Mouse (Mus musculus) neural tube, embryonic 15.5 days (tissue): ENCODE measurements at regions not wholly inside any gene's neighbourhood (a gene's known extent, or its start where the extent isn't known, plus 50 kb on each side); places are given as distances from the start of the nearest gene placed in this dataset.

Experiments used
- ATAC-seq: fragments of 200-750 bp; cut with Nextera tagmentation; 2 replicates; pipeline ENCODE4 v1.8.0; 2017; ENCODE audit warnings: mild to moderate bottlenecking, moderate TSS enrichment, moderate library complexity; ENCODE audit not compliant: low FRiP score
- H3K27ac ChIP-seq: fragments of 300-500 bp; sonication (generic); replicated peaks from 2 replicates; pipeline ENCODE4 v1.5.1; 2015; ENCODE audit warnings: mild to moderate bottlenecking, inconsistent platforms
- H3K27me3 ChIP-seq: fragments of 300-500 bp; sonication (generic); replicated peaks from 2 replicates; pipeline ENCODE4 v1.6.1; 2015; ENCODE audit warnings: inconsistent platforms
- H3K36me3 ChIP-seq: fragments of 300-500 bp; sonication (generic); 2 replicates; pipeline ENCODE4 v1.6.1; 2015; ENCODE audit warnings: inconsistent platforms
- H3K4me1 ChIP-seq: fragments of 300-500 bp; sonication (generic); 2 replicates; pipeline ENCODE4 v1.6.1; 2015; ENCODE audit warnings: inconsistent platforms
- H3K4me2 ChIP-seq: fragments of 300-500 bp; sonication (generic); 2 replicates; pipeline ENCODE4 v1.6.1; 2015; ENCODE audit warnings: inconsistent platforms, mild to moderate bottlenecking, moderate library complexity
- H3K4me3 ChIP-seq: fragments of 300-500 bp; sonication (generic); replicated peaks from 2 replicates; pipeline ENCODE4 v1.5.1; 2015; ENCODE audit warnings: mild to moderate bottlenecking, inconsistent platforms
- H3K9ac ChIP-seq: fragments of 300-500 bp; sonication (generic); replicated peaks from 2 replicates; pipeline ENCODE4 v1.6.1; 2015; ENCODE audit warnings: mild to moderate bottlenecking, inconsistent platforms
- H3K9me3 ChIP-seq: fragments of 300-500 bp; sonication (generic); replicated peaks from 2 replicates; pipeline ENCODE4 v1.6.1; 2016; ENCODE audit warnings: inconsistent platforms
- WGBS: fragments of 180-500 bp; shearing (Covaris S2); methylation state at CpG from one replicate; pipeline ENCODE4 v1.1.7; 2015; ENCODE audit warnings: mixed read lengths; 5-methylcytosine and 5-hydroxymethylcytosine counted together

- H3K27ac ChIP-seq, result no peak overlapping the region
- H3K9ac ChIP-seq, result no peak overlapping the region
- no peak for ATAC-seq
- no peak overlapping the region for H3K4me2 ChIP-seq
- no peaks in the 10 kb centered on the region for H3K27me3 ChIP-seq
- H3K4me3 ChIP-seq, result no peak overlapping the region
- H3K4me1 ChIP-seq, result no peaks in the 10 kb centered on the region
- no peaks in the 10 kb centered on the region for H3K36me3 ChIP-seq
- 74% methylated on average over 2 of the region's 2 CpGs for WGBS
- H3K9me3 ChIP-seq, result no peaks in the 10 kb centered on the region
Observed at GRCm38 (mm10) chr3:121618561-121618960, 52.0 kb upstream of the 4930432M17Rik start.

- no peaks in the 10 kb centered on the region for H3K4me1 ChIP-seq
- H3K4me3 ChIP-seq, result no peak overlapping the region
- H3K27me3 ChIP-seq, result no peaks in the 10 kb centered on the region
- H3K36me3 ChIP-seq, result no peaks in the 10 kb centered on the region
- no peak overlapping the region for H3K27ac ChIP-seq
- no peak for ATAC-seq
- no peak overlapping the region for H3K4me2 ChIP-seq
- no peak overlapping the region for H3K9ac ChIP-seq
- WGBS, result 87% methylated on average over 2 of the region's 2 CpGs
- no peaks in the 10 kb centered on the region for H3K9me3 ChIP-seq
Observed at GRCm38 (mm10) chr3:121618161-121618560, 52.4 kb upstream of the 4930432M17Rik start.

GRCm38 (mm10) chr3:121617351-121617750 is 53.2 kb upstream of the 4930432M17Rik start:
- H3K4me3 ChIP-seq, result no peak overlapping the region
- no peaks in the 10 kb centered on the region for H3K4me1 ChIP-seq
- no peaks in the 10 kb centered on the region for H3K27me3 ChIP-seq
- H3K4me2 ChIP-seq, result no peak overlapping the region
- no peak overlapping the region for H3K27ac ChIP-seq
- H3K9me3 ChIP-seq, result no peaks in the 10 kb centered on the region
- no peak for ATAC-seq
- H3K9ac ChIP-seq, result no peak overlapping the region
- 75% methylated on average over 7 of the region's 7 CpGs for WGBS
- no peaks in the 10 kb centered on the region for H3K36me3 ChIP-seq

- no peaks in the 10 kb centered on the region for H3K4me1 ChIP-seq
- ATAC-seq, result no peak
- WGBS, result 66% methylated on average over 5 of the region's 5 CpGs
Observed at GRCm38 (mm10) chr3:121616075-121616474, 54.5 kb upstream of the 4930432M17Rik start.

GRCm38 (mm10) chr3:121614741-121615140 is 55.8 kb upstream of the 4930432M17Rik start:
- H3K27ac ChIP-seq, result no peak overlapping the region
- 71% methylated on average over 7 of the region's 7 CpGs for WGBS

More at GRCm38 (mm10) chr3:121616075-121616474, 54.5 kb upstream of the 4930432M17Rik start:
- Histone ChIP-seq H3K9ac (no peak overlapping the region), H3K9me3 (no peaks in the 10 kb centered on the region), H3K27me3 (no peaks in the 10 kb centered on the region), H3K4me2 (no peak overlapping the region), H3K36me3 (no peaks in the 10 kb centered on the region), H3K4me3 (no peak overlapping the region), H3K27ac (no peak overlapping the region)

GRCm38 (mm10) chr3:121613224-121613623 is 57.3 kb upstream of the 4930432M17Rik start:
- Histone ChIP-seq H3K27ac (no peak overlapping the region), H3K4me2 (no peak overlapping the region), H3K4me1 (peaks cover 10% of the 10 kb centered on the region), H3K9me3 (no peaks in the 10 kb centered on the region), H3K4me3 (no peak overlapping the region), H3K27me3 (no peaks in the 10 kb centered on the region), H3K9ac (no peak overlapping the region), H3K36me3 (no peaks in the 10 kb centered on the region)
- no peak for ATAC-seq
- 77% methylated on average over 3 of the region's 3 CpGs for WGBS

More at GRCm38 (mm10) chr3:121614741-121615140, 55.8 kb upstream of the 4930432M17Rik start:
- Histone ChIP-seq H3K4me2 (no peak overlapping the region), H3K9ac (no peak overlapping the region), H3K4me1 (0 out of 2 replicates have a peak, but pooled peaks cover 2% of the 10 kb centered on the region), H3K27me3 (no peaks in the 10 kb centered on the region), H3K4me3 (no peak overlapping the region), H3K36me3 (no peaks in the 10 kb centered on the region), H3K9me3 (no peaks in the 10 kb centered on the region)
- ATAC-seq, result no peak

GRCm38 (mm10) chr3:121609845-121610244 is 60.7 kb upstream of the 4930432M17Rik start:
- Histone ChIP-seq H3K36me3 (no peaks in the 10 kb centered on the region), H3K4me2 (no peak overlapping the region), H3K27ac (no peak overlapping the region), H3K27me3 (no peaks in the 10 kb centered on the region), H3K9me3 (no peaks in the 10 kb centered on the region), H3K4me3 (no peak overlapping the region), H3K4me1 (peaks cover 10% of the 10 kb centered on the region), H3K9ac (no peak overlapping the region)
- ATAC-seq, result no peak
- 82% methylated on average over 7 of the region's 7 CpGs for WGBS

GRCm38 (mm10) chr3:121609090-121609489 is 61.5 kb upstream of the 4930432M17Rik start:
- Histone ChIP-seq H3K9me3 (no peaks in the 10 kb centered on the region), H3K4me3 (no peak overlapping the region), H3K27ac (no peak overlapping the region), H3K27me3 (no peaks in the 10 kb centered on the region), H3K9ac (no peak overlapping the region), H3K4me2 (no peak overlapping the region), H3K4me1 (peaks cover 10% of the 10 kb centered on the region), H3K36me3 (no peaks in the 10 kb centered on the region)
- WGBS, result 20% methylated on average over 7 of the region's 7 CpGs
- ATAC-seq, result no peak

- Histone ChIP-seq H3K4me2 (no peak overlapping the region), H3K4me3 (no peak overlapping the region), H3K4me1 (peaks cover 16% of the 10 kb centered on the region), H3K9me3 (no peaks in the 10 kb centered on the region), H3K27ac (no peak overlapping the region), H3K27me3 (no peaks in the 10 kb centered on the region), H3K9ac (no peak overlapping the region), H3K36me3 (no peaks in the 10 kb centered on the region)
- WGBS, result 78% methylated on average over 6 of the region's 6 CpGs
- ATAC-seq, result no peak
Observed at GRCm38 (mm10) chr3:121604737-121605136, 65.8 kb upstream of the 4930432M17Rik start.

GRCm38 (mm10) chr3:121604081-121604480 is 66.5 kb upstream of the 4930432M17Rik start:
- no peaks in the 10 kb centered on the region for H3K36me3 ChIP-seq
- no peaks in the 10 kb centered on the region for H3K27me3 ChIP-seq
- H3K4me3 ChIP-seq, result no peak overlapping the region
- H3K9me3 ChIP-seq, result no peaks in the 10 kb centered on the region
- no peak overlapping the region for H3K9ac ChIP-seq
- no peak overlapping the region for H3K27ac ChIP-seq
- no peak for ATAC-seq
- H3K4me2 ChIP-seq, result no peak overlapping the region
- H3K4me1 ChIP-seq, result peaks cover 11% of the 10 kb centered on the region
- 85% methylated on average over 9 of the region's 9 CpGs for WGBS

GRCm38 (mm10) chr3:121602826-121603370 is 67.7 kb upstream of the 4930432M17Rik start:
- H3K4me3 ChIP-seq, result no peak overlapping the region
- H3K4me2 ChIP-seq, result no peak overlapping the region
- H3K27me3 ChIP-seq, result no peaks in the 10 kb centered on the region
- H3K36me3 ChIP-seq, result no peaks in the 10 kb centered on the region
- peaks cover 9% of the 10 kb centered on the region for H3K4me1 ChIP-seq
- 90% methylated on average over 10 of the region's 10 CpGs for WGBS
- ATAC-seq, result no peak
- no peak overlapping the region for H3K9ac ChIP-seq
- no peaks in the 10 kb centered on the region for H3K9me3 ChIP-seq
- no peak overlapping the region for H3K27ac ChIP-seq

- no peak overlapping the region for H3K4me2 ChIP-seq
- no peaks in the 10 kb centered on the region for H3K27me3 ChIP-seq
- H3K4me1 ChIP-seq, result peaks cover 9% of the 10 kb centered on the region
- no peak for ATAC-seq
- H3K36me3 ChIP-seq, result no peaks in the 10 kb centered on the region
- 58% methylated on average over 8 of the region's 8 CpGs for WGBS
- H3K9me3 ChIP-seq, result no peaks in the 10 kb centered on the region
- no peak overlapping the region for H3K9ac ChIP-seq
- H3K4me3 ChIP-seq, result no peak overlapping the region
- H3K27ac ChIP-seq, result no peak overlapping the region
Observed at GRCm38 (mm10) chr3:121602082-121602561, 68.4 kb upstream of the 4930432M17Rik start.
